Mouse (Mus musculus) forebrain, embryonic 11.5 days (tissue): ENCODE results near the gene Ulk2. TPM values are rescaled to one million over a fixed set of nuclear protein-coding genes. Genes with fewer than 3 reads are reported as not detected.

ENCODE experiments used
- ATAC-seq: fragments of 200-750 bp; cut with Nextera tagmentation; replicated peaks from 2 replicates; pipeline ENCODE4 v1.8.0; 2017; ENCODE audit warnings: moderate TSS enrichment; ENCODE audit not compliant: low FRiP score
- DNase-seq: peaks from one replicate; pipeline ENCODE4 v3.0.0-alpha.2; 2017; ENCODE audit warnings: low spot score
- H3K27ac ChIP-seq: fragments of 300-500 bp; sonication (generic); 2 replicates; pipeline ENCODE4 v1.5.1; 2014; ENCODE audit warnings: low read depth, low read length
- H3K27me3 ChIP-seq: fragments of 300-500 bp; sonication (generic); 2 replicates; pipeline ENCODE4 v1.6.1; 2014; ENCODE audit warnings: mild to moderate bottlenecking, low read length, mixed read lengths; ENCODE audit not compliant: control insufficient read depth, insufficient read depth
- H3K36me3 ChIP-seq: fragments of 300-500 bp; sonication (generic); 2 replicates; pipeline ENCODE4 v1.6.1; 2014; ENCODE audit warnings: mild to moderate bottlenecking, low read length, moderate library complexity, mixed read lengths; ENCODE audit not compliant: control insufficient read depth, insufficient read depth
- H3K4me1 ChIP-seq: fragments of 300-500 bp; sonication (generic); replicated peaks from 2 replicates; pipeline ENCODE4 v1.6.1; 2014; ENCODE audit warnings: low read length, mixed read lengths; ENCODE audit not compliant: control insufficient read depth, insufficient read depth
- H3K4me2 ChIP-seq: fragments of 300-500 bp; sonication (generic); 2 replicates; pipeline ENCODE4 v1.6.1; 2014; ENCODE audit warnings: low read depth, mild to moderate bottlenecking, low read length, moderate library complexity, mixed read lengths; ENCODE audit not compliant: severe bottlenecking
- H3K4me3 ChIP-seq: fragments of 300-500 bp; sonication (generic); 2 replicates; pipeline ENCODE4 v1.5.1; 2014; ENCODE audit warnings: low read depth, low read length
- H3K9ac ChIP-seq: fragments of 300-500 bp; sonication (generic); 2 replicates; pipeline ENCODE4 v1.6.1; 2014; ENCODE audit warnings: low read length
- H3K9me3 ChIP-seq: fragments of 300-500 bp; sonication (generic); 2 replicates; pipeline ENCODE4 v1.6.1; 2016; ENCODE audit warnings: low read length, mixed read lengths; ENCODE audit not compliant: control insufficient read depth
- WGBS: fragments of 180-500 bp; shearing (Covaris S2); extraction: QIAGEN DNeasy Blood & Tissue Kit; methylation state at CpG from one replicate; pipeline ENCODE4 v1.1.7; 2014; 5-methylcytosine and 5-hydroxymethylcytosine counted together
- polyA plus RNA-seq: library from polyadenylated mRNA; unstranded; fragments of >200 nt; fragmentation: Nextera tagmentation; extraction: Ambion mirVana; gene quantifications from 2 replicates; pipeline ENCODE4 v1.2.1, GENCODE M21; 2014

Gene Ulk2
- polyA plus RNA-seq, 1 experiment from 2014 or later = 28.8 TPM

GRCm38 (mm10) chr11:61747161-61747560, 107.7 kb downstream of the Ulk2 start:
- Histone ChIP-seq H3K4me1 (no peaks in the 10 kb centered on the region), H3K9ac (no peak overlapping the region), H3K27me3 (no peaks in the 10 kb centered on the region), H3K9me3 (no peaks in the 10 kb centered on the region), H3K4me3 (no peak overlapping the region), H3K4me2 (no peak overlapping the region), H3K36me3 (peaks cover 4% of the 10 kb centered on the region; the same call in 1 of the 2 replicates), H3K27ac (no peak overlapping the region)
- no peak for DNase-seq
- WGBS = 92% methylated on average over 3 of the region's 3 CpGs
- ATAC-seq = no peak

- H3K27me3 ChIP-seq = no peaks in the 10 kb centered on the region
- ATAC-seq (no peak), DNase-seq (no peak)
- H3K4me2 ChIP-seq = no peak overlapping the region
- H3K9me3 ChIP-seq = no peaks in the 10 kb centered on the region
- H3K9ac ChIP-seq = no peak overlapping the region
- peaks cover 2% of the 10 kb centered on the region for H3K36me3 ChIP-seq
- no peaks in the 10 kb centered on the region for H3K4me1 ChIP-seq
- no peak overlapping the region for H3K27ac ChIP-seq
- no peak overlapping the region for H3K4me3 ChIP-seq
- whole genome bisulfite sequencing = 90% methylated on average over 9 of the region's 9 CpGs
Observed at GRCm38 (mm10) chr11:61745781-61746180, 109.1 kb downstream of the Ulk2 start.

GRCm38 (mm10) chr11:61744460-61744859, 110.4 kb downstream of the Ulk2 start:
- Histone ChIP-seq H3K4me2 (no peak overlapping the region), H3K4me3 (no peak overlapping the region), H3K4me1 (no peaks in the 10 kb centered on the region), H3K27ac (no peak overlapping the region), H3K9me3 (no peaks in the 10 kb centered on the region), H3K9ac (no peak overlapping the region), H3K27me3 (no peaks in the 10 kb centered on the region), H3K36me3 (peaks cover 6% of the 10 kb centered on the region)
- DNase-seq = no peak
- WGBS = 78% methylated on average over 3 of the region's 3 CpGs
- no peak for ATAC-seq

- Histone ChIP-seq H3K36me3 (peaks cover 6% of the 10 kb centered on the region), H3K4me2 (no peak overlapping the region), H3K9ac (no peak overlapping the region), H3K27me3 (no peaks in the 10 kb centered on the region), H3K4me1 (no peaks in the 10 kb centered on the region), H3K9me3 (no peaks in the 10 kb centered on the region), H3K4me3 (no peak overlapping the region), H3K27ac (no peak overlapping the region)
- 87% methylated on average over 3 of the region's 3 CpGs for WGBS
- no peak for DNase-seq
- ATAC-seq = no peak
Observed at GRCm38 (mm10) chr11:61743768-61744167, 111.1 kb downstream of the Ulk2 start.

GRCm38 (mm10) chr11:61740500-61740899, 114.4 kb downstream of the Ulk2 start:
- Histone ChIP-seq H3K4me1 (no peaks in the 10 kb centered on the region), H3K4me3 (no peak overlapping the region), H3K27ac (no peak overlapping the region), H3K27me3 (no peaks in the 10 kb centered on the region), H3K9ac (no peak overlapping the region), H3K9me3 (no peaks in the 10 kb centered on the region), H3K36me3 (peaks cover 14% of the 10 kb centered on the region), H3K4me2 (no peak overlapping the region)
- ATAC-seq (no peak), DNase-seq (no peak)
- 100% methylated on average over 1 of the region's 1 CpGs for WGBS

- Histone ChIP-seq H3K9me3 (no peaks in the 10 kb centered on the region), H3K27ac (no peak overlapping the region), H3K4me2 (no peak overlapping the region), H3K27me3 (no peaks in the 10 kb centered on the region), H3K36me3 (peaks cover 19% of the 10 kb centered on the region), H3K4me1 (no peaks in the 10 kb centered on the region), H3K9ac (no peak overlapping the region), H3K4me3 (no peak overlapping the region)
- ATAC-seq = no peak
- WGBS = 94% methylated on average over 1 of the region's 1 CpGs
- no peak for DNase-seq
Observed at GRCm38 (mm10) chr11:61737290-61737689, 117.6 kb downstream of the Ulk2 start.

GRCm38 (mm10) chr11:61732672-61733071, 122.2 kb downstream of the Ulk2 start:
- no peaks in the 10 kb centered on the region for H3K9me3 ChIP-seq
- no peak overlapping the region for H3K27ac ChIP-seq
- no peak for ATAC-seq
- H3K9ac ChIP-seq = no peak overlapping the region
- H3K36me3 ChIP-seq = peaks cover 9% of the 10 kb centered on the region; the same call in 1 of the 2 replicates
- no peaks in the 10 kb centered on the region for H3K27me3 ChIP-seq
- no peak for DNase-seq
- H3K4me2 ChIP-seq = no peak overlapping the region
- 89% methylated on average over 7 of the region's 7 CpGs for WGBS
- H3K4me3 ChIP-seq = no peak overlapping the region
- H3K4me1 ChIP-seq = no peaks in the 10 kb centered on the region

GRCm38 (mm10) chr11:61728037-61728436, 126.8 kb downstream of the Ulk2 start:
- DNase-seq = no peak
- WGBS = 94% methylated on average over 2 of the region's 2 CpGs
- Histone ChIP-seq H3K9me3 (no peaks in the 10 kb centered on the region), H3K4me3 (no peak overlapping the region), H3K4me1 (no peaks in the 10 kb centered on the region), H3K36me3 (no peaks in the 10 kb centered on the region; the same call in 1 of the 2 replicates), H3K27me3 (no peaks in the 10 kb centered on the region), H3K9ac (no peak overlapping the region), H3K27ac (no peak overlapping the region), H3K4me2 (no peak overlapping the region)
- ATAC-seq = no peak
